Mouse (Mus musculus) olfactory bulb, adult 2 months (tissue): ENCODE results near the gene Pibf1.

Experiments
- CTCF ChIP-seq: fragments of 200-500 bp; IDR thresholded peaks from 2 replicates; pipeline ENCODE4 v1.5.1; 2012; ENCODE audit warnings: low read depth, mild to moderate bottlenecking, low read length, moderate library complexity; ENCODE audit not compliant: insufficient read depth
- POLR2A ChIP-seq: fragments of 200-500 bp; IDR thresholded peaks from 2 replicates; pipeline ENCODE4 v1.6.1; 2012; ENCODE audit warnings: mild to moderate bottlenecking, low read depth, low read length, moderate library complexity; ENCODE audit not compliant: insufficient read depth

- TF ChIP-seq CTCF (no peak), POLR2A (no peak)
Measured at GRCm38 (mm10) chr14:99107631-99108187, 8.5 kb downstream of the Pibf1 start.
